Mouse (Mus musculus) adrenal gland, postnatal 25 days (tissue): ENCODE measurements around the gene P2rx6. TPM values are rescaled to one million over a fixed set of nuclear protein-coding genes. Genes with fewer than 3 reads are reported as not detected.
"Not testable (repeated sequence)": the region's sequence is repeated elsewhere in the genome, so short reads cannot be mapped to it uniquely, and the experiment has no call there.

ENCODE experiments used
- DNase-seq: peaks from one replicate; pipeline ENCODE4 v3.0.0; 2021; ENCODE audit warnings: mixed read lengths
- long read RNA-seq: library from polyadenylated mRNA; stranded (forward); transcript quantifications from one replicate; pipeline ENCODE4 v2.0.0, GENCODE M21; 2021
- total RNA-seq: library from RNA; stranded (reverse); gene quantifications from 2 replicates; pipeline ENCODE4 v1.2.3, GENCODE M21; 2021

P2rx6 gene
- 0.61 and 0.76 TPM in 2 replicates for total RNA-seq
- long read RNA-seq, partial matches to known transcripts, result 0 of 4 reads
- long read RNA-seq, other reads (novel, unspliced or antisense), result 0 of 4 reads

DNA sequence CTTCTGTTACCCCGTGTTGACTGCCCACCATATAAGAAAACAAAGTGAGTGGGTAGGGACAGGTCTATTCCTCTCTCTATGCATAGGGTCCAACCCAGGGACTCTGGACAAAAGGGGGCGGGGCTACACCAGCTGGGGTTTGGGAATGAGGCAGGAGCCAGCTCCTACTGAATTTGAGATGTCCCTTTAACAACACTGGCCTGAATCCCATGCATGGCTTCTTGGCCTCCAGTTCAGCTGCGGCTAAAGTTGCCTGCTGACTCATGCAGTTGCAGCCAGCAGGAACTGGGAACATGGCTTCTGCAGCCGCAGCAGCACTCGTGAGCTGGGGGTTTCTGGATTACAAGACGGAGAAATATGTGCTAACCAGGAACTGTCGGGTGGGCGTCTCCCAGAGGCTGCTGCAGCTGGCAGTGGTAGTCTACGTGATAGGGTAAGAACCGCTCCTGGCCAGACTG lies at the start of gene P2rx6:
Gene P2rx6, plus strand, starts transcription at position 135 of the 458 bp plus-strand sequence.
- peak; percentile 31 for DNase-seq

DNA sequence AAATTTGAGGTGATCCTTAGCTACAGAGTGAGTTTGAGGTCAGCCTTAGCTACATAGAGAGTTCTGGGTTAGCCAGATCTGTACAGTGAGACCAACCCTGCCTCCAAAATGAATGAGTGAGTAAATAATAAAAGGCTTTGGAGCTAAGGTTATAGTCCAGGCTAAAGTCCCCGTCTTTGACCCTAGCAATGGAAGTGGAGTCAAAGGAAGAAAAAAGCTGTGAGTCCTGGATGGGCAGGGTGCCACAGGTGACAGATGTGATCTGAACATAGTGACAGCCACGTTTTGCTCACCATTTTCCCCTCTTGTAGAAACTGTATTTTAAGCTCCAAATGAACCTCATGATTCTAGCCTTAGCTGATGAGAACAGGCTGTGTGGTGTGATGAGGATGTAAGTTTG lies 42.8 kb upstream of the P2rx6 start:
- DNase-seq, result no peak

DNA sequence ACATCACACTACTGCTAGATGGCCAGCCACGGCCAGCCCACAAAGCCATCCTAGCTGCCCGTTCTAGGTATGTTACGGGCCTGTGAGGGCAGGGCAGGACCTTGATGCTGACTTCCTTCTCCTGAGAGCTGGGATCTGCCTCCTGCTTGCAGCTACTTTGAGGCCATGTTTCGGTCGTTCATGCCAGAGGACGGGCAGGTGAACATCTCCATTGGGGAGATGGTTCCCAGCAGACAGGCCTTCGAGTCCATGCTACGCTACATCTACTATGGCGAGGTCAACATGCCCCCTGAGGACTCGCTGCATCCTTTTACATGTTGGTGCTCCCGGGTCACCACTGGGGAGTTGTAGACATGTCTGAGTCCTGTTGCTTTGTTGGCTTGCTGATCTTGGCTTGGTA lies 37.5 kb upstream of the P2rx6 start:
- no peak for DNase-seq

DNA sequence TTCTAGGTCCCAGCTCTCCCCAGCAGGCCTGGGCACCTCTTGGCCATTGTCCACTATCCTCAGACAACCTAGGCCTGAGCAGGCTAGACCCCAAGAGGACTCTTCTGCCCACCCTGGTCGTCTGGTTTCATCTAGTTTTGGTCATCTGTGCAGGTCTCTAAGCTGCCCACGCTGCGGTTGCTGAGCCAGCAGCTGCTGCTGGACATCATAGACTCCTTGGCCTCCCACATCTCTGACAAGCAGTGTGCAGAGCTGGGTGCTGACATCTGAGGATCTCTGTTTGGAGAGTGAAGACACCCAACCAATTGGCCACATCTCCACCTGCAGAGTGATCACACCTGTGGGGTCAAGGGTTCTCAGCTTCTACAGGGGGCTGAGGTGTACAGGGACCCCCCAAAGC lies 36.2 kb upstream of the P2rx6 start:
- DNase-seq, result no peak

DNA sequence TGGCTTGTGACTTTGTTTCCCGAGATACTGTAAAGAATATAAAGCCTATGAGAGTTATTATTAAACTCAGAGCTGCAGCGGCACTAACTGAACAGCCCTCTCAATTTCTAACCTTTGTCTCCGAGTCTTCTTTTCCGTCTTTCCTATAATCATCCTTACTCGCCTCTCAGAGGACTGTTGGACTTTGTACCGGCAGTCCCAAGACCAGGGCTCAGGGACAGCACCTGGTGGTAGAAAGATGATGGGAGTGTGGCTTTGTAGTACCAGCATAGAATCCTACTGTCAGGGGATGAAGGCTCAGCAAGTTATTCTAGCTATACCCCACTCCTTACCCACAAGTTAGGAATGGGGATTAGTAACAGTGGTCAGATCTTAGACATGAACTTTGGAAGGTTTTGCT lies 35.5 kb upstream of the P2rx6 start:
- DNase-seq, result no peak

DNA sequence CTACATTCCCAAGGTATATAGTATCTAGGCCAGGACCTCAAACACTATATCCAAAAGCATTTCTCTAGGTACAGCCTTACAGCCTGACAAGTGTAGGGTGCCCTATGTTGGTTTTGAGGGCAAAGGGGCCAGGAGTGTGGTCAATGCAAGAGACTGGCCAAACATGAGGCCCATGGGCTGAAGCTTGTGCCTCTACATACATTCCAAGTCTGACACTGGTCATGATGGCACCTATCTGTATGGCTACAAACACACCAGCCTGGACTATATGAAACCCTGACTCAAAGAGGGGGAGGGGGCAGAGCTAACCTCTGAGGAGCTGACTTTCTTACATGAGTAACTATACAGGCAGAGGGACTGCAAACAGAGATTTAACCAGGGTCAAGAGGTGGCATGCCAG lies 34.1 kb upstream of the P2rx6 start:
- no peak for DNase-seq

DNA sequence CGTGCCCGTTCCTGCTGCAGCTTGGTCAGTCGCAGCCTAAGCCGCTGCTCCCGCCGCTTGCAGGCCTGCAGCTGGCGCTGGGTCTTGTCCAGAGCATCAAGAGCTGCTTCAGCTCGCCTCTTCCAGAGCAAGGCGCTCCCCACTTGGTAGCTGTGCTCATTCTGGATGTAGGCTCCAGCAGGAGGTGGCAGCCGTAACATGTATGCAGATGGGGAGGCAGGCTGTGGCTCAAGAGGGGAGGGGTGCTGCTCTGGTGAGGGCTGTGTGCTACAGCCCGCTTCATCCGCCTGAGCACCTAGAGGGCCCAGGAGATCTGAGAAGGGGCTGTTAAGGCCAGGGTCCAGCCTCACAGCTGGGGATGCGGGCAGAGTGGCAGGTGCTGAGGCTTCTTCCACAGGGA lies 33.4 kb upstream of the P2rx6 start:
- no peak for DNase-seq

DNA sequence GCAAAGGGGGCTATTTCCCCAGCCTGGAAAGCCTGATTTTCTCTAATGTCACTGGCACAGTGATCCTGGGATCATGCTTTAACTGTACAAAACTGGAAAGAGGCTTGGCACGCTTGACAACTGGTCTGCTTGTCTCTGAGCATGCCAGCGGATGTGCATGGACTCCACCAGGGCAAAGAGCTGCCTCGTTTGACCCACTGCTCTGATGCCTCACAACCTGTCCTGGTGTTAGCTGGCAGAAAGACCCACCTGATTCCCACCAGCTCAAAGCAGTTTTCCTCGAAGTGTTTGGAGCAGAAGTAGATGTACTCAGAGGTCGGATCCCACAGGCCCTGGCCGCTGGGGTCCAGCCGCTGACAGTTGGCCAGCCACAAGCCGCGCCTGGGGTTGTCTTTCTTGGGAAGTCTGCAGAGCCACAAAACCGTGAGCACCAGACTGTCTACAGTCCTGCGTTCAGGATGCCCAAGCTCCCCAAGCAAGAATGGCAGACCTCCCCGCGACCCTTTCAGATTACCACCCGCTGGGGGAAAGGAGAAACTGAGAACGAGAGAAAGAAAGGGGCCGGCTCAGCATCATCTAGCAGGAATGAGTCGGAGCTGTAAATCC lies 31.6 kb upstream of the P2rx6 start:
- no peak for DNase-seq

DNA sequence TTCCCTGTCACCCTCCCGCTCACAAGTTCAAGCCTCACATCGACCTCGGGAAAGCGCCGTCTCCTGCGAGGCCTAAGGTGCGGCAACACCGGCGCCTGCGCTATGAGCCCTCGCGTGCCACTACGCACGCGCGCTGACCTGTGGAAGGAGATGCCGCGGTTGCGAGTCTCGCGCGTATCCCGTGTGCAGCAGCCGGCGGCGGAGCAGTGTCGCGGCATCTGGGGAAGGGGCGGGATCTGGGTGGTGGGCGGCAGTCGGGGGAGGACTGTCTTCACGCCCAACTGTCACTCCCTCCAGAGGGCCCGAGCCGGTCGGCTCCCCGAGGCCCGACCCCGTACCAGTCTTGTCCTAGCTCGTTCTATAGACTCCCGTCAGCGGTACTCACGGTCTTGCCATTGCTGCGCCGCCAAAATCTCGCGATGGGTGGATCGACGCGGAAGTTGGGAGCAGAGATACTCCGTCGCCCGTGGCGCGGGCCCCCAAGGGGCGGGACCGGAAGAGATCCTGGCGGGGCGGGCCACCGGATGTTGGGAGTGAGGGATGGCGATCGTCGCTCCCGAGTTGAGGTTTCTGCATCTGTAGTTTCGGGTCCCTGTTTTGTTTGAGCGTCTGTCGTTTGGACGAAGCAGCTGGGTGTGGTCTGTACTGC lies 30.9 kb upstream of the P2rx6 start, which contains the start of gene Thap7:
Gene Thap7, minus strand, starts transcription at position 497 of the 649 bp plus-strand sequence.
- peak; percentile 98 for DNase-seq

DNA sequence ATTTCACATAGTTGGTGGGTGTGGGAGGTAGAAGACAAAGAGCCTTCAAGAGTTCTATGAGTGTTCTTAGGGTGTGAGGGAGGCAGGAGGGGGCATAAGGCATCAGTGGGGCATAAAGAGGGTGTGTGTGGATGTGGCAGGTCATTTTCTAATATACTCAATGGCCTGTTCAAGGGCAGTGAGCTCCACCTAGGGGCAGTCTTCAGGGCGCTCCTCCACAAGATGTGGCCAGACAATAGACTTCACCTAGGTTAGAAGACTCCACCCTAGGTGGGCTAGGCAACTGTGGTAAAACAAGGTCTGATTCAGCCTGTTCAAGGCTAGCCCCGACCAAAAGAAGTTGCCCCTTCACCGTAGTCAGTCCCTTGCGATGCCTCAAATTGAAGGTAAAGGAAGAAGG lies 29.4 kb upstream of the P2rx6 start:
- no peak for DNase-seq

DNA sequence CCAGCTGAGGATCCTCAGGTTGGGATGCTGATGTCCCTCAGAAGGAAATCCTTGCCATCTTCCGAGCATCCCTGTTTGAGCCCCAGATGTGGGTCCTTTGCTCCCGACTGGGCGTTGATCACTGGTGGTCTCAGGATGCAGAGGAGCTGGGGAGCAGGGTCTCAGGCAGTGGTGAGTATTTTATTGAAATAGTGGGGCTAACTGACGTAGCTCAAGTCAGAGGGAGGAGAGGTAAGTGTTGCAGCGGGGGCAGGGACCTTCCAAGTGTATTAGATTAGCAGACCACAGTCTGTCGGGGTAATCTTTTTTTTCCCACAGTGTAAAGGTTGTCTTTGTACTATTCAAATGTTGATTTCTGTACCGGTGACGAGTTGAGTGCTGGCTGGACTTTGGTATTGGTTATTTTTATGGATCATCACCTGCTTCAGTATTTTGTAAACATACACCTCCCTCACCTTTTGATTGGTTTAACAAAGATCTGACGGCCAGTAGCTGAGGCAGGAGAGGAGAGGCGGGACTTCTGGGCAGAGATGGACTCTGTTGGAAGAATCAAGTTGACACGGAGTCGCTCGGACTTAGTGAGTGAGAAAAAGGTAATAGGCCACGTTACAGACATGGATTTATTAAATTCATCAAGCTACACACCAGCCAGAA lies 28.9 kb upstream of the P2rx6 start:
- DNase-seq, result no peak

DNA sequence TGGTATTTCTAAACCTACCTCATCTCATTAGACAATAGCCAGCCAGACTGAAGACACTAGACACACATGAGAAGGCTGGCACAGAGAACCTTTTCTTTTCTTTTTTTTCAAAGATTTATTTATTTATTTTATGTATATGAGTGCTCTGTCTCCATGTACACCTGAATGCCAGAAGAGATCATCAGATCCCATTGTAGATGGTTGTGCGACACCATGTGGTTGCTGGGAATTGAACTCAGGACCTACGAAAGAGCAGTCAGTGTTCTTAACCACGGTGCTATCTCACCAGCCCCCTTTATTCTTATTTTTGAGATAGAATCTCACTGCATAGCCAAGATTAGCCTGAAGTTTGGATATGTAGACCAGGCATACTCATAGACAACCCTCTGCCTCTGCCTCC lies 25.1 kb upstream of the P2rx6 start:
- no peak for DNase-seq

DNA sequence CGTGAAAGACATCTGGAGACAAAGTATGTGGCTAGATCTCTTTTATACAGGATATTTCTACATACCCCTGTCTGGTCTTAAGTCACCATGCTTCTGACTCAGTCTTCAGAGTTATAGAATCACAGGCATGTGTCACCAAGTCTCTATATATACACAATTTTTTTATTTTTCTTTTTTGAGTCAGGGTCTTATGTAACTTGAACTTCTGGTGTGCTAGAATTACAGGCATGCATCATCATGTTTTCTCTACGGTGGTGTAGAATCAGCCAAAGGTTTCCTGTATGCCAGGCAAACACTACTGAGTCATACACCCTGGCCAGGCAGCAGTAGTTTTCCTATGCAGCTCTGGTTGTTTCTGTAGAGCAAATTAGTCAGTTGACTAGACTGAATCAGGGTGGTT lies 19.1 kb upstream of the P2rx6 start:
- DNase-seq, result no peak

DNA sequence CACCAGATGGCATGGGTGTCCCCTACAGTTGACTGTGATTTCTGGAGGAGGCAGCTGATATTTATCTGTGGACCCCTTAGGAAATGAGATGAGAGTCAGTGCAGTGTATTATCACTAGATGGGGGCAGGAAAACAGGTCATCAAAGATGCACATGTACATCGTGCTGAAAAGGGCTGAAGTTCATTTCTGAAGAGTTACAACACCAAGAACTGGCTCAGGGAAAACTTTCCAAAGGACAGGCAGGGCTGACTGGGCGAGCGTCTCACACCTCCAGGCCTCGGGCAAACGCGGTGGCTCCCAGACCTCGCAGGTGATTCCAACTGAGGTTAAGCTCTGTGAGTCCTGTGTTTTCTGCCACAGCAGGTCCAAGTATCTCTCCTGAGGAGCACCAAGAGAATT lies 8.8 kb upstream of the P2rx6 start:
- no peak for DNase-seq

DNA sequence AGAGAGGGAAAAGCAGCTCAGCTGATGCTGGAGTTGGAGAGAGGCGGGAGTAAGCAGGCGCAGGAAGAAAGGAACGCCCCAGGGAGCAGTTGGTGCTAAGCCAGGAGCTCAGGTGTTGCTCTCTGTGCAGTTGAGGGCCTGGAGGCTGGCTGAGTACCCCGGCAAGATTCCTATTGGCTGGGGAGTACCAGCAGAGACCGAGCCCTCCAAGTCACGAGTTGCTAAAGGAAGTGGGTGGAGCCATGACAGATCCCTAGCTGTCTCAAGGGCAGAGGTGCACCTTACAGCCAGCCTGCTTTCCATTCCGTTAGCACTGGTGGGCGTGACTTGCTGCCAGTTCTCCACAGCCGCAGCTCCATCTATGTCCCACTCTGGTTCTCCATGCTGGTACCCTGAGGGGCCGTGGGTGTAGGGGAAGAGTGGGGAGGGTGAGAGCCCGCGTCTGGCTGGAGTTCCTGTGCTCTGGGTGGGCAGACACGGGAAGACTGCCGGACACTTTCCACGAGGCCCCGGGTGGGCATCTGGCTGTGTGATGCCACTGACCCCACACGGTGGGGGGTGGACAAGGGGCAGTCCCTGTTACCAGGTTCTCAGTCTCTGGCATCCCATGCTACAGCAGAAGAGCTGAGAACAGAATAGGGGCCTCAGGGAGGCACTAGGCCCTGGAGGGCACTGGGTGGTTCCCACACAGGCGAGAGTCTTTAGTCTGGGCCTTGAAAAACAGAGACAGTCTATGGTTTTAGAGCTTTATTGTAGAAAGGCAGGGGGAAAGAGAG lies 7.6 kb upstream of the P2rx6 start:
- DNase-seq, result peak; percentile 19

DNA sequence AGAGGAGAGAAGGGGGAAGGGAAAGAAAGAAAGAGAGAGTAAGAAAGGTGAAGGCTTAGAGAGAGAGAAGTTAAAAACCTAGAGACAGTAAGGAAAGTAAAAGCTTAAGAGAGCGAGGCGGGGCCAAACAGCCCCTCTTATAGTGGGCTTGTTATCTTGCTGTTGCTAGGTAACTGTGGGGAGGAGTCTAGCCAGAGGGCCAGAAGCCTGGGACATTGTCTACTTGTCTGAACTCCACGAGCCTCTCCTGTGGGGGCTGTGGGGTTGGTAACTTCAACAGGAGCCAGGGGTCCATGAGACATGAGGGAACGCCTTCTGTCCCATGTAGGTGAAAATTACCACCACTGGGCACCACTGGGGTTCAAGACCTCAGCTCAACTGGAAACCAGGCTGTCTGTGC lies 7.0 kb upstream of the P2rx6 start:
- DNase-seq, result not testable (repeated sequence)

DNA sequence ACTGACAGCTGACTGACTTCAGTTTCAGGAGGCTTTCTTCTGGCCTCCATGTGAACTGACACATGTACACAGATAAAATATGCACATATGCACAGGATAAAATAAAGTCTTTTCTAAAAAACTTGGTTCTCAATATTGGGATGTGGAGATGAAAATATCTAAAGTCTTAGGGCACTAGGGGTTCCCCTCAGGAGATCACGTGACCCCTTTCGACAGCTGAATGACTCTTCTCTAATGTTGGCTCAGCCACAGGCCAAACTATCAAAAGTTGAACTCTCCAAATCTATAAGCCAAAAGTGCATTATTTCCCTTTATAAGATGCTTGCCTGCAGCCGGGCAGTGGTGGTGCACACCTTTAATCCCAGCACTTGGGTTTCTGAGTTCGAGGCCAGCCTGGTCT lies 5.5 kb upstream of the P2rx6 start:
- no peak for DNase-seq

DNA sequence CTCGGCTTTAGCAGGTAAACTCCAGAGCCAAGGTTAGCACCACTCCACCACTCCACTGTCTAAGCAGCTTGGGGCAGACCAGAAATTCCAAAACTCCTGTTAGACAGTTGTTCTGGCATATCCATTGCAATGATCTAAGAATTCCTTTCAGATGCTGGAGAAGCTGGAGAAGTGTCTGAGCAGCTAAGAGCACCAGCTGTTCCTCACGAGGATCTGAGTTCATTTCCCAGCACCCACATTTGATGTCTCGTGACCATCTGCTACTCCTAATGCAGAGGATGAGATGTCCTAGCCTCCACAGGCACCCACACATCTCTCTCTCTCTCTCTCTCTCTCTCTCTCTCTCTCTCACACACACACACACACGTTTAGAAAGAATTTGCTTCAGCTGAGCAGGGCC lies 4.8 kb upstream of the P2rx6 start:
- no peak for DNase-seq

DNA sequence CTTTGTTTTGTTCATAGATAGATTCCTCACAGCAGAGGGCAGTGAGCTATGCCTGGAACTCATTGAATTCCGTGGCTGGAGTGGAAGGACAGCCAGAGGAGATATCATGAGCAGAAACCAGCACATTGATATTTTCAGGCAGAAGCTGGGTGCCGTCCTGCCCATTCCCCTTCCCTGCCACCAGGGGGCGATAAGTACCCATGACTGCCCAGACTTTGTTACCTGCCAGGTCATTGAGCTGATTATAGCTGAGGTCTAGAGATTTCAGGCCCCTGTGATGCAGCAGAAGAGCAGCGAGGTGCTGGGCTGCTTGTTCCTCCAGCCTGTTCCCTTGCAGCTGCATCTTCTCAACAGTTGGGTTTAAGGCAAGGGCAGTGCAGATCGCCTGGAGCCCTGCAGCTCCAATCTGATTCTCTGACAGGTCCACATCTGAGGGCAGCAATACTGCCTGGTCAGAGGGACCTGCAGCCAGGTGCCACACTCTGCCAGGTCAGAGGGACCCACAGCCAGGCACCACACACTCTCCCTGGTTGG lies 3.7 kb upstream of the P2rx6 start:
- peak; percentile 72 for DNase-seq

DNA sequence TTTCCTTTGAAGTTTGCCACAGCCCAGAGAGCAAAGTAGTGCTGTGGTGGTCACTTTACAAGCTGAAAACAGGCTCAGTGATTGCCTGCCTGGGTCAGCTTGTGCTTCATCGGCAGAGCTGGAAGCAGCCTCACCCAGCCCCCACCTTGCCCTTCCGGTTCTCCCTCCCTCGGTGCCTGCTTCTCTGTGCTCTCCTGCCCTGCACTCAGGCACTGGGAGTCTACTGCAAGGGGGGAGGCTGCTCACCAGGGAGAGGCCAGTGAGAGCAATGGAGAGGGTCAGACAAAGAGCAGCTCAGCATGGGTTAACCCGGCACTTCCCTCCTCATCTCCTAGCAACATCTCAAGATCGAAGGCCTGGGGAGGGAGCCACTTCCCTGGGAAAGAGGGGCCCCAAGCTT lies 2.9 kb upstream of the P2rx6 start:
- no peak for DNase-seq

DNA sequence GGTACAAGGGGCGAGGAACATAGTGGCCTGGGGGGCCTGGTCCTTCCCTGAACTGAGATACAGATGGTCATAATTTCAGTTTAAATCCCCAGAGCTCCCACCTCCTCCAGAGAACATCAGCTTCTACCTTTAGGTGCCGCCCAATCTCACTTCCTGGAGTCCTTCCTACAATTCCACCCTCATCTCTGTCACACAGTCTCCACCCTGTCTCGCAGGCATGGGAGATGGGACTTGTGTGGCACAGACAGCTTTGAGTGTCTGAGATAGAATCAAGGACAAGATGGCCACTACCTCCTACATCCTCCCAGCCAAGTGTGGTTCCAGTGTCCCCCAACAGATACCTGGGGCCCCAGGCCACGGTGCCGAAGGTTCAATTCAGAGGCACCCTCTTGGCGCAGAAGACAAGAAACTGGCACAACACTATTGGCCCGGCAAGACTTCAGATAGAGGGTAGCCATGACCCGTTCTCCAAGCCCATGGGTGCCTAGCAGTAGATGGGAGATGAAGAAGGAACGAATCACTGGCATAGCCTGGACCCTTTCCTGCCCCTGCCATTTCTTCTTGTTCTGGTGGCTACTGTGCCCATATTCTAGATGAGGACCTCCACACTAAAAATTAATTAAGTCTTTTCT lies 2.2 kb upstream of the P2rx6 start:
- no peak for DNase-seq

DNA sequence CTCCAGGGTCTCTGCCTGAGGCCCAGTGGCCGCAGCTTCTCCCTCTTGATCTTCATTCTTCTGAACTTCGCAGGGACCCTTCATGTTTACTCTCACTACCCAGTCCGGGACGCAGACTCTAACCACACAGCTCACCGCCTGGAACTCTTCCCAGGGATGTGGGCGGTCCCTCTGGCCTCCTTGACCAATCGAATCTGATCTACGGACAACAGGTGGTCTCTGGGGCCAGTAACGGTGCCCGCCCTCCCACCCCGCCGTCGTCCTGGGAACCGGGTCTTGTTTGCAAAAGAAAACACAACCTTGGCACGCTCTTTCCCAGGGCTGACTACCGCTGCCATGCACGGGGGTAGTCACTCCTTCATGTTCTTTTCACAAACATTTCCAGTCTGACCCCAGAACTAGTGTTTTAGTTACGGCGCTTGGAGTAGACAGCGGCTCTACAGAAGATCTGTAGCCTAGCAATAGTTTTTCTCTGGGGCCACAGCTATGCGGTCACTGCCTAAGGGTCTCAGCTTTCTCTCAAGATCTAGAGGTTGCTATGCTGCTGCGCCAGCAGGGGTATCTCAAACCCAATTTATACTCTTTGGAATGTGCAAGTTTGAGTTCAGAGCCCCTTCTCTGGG lies 446 bp upstream of the P2rx6 start, which contains the start of gene Lrrc74b:
Gene Lrrc74b, minus strand, starts transcription at position 120 of the 623 bp plus-strand sequence.
- peak; percentile 60 for DNase-seq
